Mouse (Mus musculus) neural tube, postnatal 0 days (tissue): Measurements from ENCODE around the gene Cstb. TPM values are rescaled to one million over a fixed set of nuclear protein-coding genes. Genes with fewer than 3 reads are reported as not detected.
A peak's percentile ranks its signal among the peaks of the same experiment; 100 is the strongest.

Source experiments
- microRNA-seq: library from miRNA; unstranded; fragments of <30 nt; microRNA quantifications from one replicate; pipeline ENCODE4, GENCODE M21; 2016
- polyA plus RNA-seq: library from polyadenylated mRNA; unstranded; fragments of >200 nt; fragmentation: Nextera tagmentation; extraction: Ambion mirVana; gene quantifications from 2 replicates; pipeline ENCODE4 v1.2.1, GENCODE M21; 2015

Cstb gene
- 130 and 172 TPM in 2 replicates for polyA plus RNA-seq

DNA sequence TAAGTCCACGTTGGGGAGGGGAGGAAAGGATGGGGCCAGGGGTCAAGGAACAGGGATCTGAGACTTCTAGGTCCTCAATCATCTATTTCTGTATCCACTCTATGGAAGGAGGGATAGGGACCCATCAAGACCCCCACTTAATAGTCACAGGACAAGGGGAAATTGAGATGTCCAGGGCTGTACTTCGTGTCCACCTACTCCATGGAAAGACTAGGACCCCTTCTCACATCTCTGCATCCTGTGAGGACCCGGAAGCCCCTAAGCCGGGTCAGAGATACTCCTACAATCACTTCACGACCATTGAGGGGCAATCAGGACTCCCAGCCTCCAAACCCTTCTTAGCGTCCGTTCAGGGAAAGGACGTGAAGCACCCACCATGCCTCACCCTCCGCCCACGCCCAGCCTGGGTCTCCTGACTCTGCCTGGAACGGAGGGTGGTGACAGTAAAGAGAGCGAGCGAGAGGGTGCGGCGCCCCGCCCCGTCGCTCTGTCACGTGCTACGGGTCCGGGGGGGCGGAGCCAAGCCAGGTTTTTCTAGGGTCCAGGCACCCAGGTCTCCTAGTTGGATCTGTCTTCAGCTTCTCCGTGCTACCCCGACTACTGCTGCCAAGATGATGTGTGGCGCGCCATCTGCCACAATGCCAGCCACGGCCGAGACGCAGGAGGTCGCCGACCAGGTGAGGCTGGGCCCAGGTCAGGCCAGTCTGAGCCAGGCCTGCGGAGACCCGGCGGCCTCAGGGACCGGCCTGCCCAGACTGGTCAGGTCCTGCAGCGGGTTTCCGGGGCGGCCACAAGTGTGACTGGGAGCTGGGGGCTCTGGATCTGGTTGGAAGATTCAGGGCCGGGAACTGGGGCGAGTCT lies at the start of gene Cstb:
Gene Cstb, plus strand, starts transcription at position 489 of the 861 bp plus-strand sequence.

DNA sequence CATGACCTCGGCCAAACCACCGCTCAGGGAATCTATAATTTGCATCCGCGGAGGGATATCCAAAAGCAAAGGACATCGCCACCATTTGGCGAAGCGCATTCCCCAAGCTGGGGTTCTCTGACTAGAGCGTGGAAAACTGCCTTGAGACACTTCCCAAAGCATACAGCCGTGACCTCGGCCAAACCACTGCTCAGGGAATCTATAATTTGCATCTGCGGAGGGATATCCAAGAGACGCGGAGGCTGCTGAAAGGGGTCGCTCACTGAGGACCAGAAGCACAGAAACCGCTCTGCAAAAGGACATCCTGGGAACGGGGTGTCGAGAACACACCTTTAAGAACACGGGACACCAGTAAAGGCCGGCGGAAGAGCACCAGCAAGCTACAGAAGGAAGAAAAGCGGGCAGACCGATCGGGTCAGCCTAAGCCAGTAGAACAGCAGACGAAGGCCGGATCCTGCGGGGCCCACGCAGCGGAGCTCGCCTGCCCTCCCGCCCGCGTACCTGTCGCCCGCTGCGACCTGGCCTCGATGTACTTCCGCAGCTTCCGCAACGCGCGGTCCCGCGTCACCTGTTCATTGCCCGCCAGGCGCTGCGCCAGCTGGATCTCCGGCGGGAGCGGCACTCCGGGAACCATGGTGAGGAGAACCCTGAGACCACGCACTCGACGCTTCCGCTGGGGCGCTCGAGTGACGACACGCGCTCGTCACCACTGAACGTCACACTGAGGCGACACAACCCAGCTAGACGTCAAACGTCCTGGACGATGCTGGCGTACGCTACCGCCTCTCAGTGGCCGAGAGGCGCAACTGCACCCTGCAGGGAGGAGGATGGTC lies 12.9 kb upstream of the Cstb start, which contains the start of gene Rrp1:
Gene Rrp1, minus strand, starts transcription at position 725 of the 833 bp plus-strand sequence.

DNA sequence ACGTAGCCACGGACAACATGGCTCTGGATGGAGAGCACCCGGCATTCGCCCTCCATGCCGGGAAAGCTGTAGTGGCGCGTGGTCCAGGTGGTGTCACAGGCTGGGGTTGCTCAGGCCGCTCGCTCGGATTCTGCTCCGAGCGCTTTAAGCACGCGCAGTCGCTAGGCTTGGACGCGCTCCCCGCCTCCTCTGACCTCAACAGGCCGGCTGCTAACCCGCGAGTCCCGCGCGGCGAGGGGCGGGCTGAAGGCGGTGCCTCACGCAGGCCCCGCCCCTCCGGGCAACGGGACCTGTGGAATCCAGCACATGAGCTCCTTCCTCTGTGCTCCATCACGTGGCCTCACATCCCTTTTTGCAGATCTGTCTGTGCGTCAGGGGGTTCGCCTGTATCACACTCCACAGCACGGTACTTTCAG lies 39.3 kb downstream of the Cstb start, which contains the start of gene Pdxk:
Gene Pdxk, minus strand, starts transcription at position 184 of the 416 bp plus-strand sequence.

Small RNA genes lying within 50 kb of the gene (microRNA-seq; reads per million reads assigned to microRNA genes)
- gene Mir6410 (not detected), gene Mir6907 (3.5 reads per million, percentile 3 among the genes with 10 or more reads in this experiment), gene Mir6908 (not detected)

Other genes starting within 250 kb of the Cstb start
- gene Pwp2, start 240.5 kb upstream of the Cstb start, polyA plus RNA-seq: 10.4 and 11.6 TPM in 2 replicates
- 43.8 and 48.7 TPM in 2 replicates for gene Trappc10, start 181.0 kb upstream of the Cstb start, polyA plus RNA-seq
- 136 and 147 TPM in 2 replicates for gene Agpat3, start 73.2 kb upstream of the Cstb start, polyA plus RNA-seq
- gene Rrp1, start 12.6 kb upstream of the Cstb start, polyA plus RNA-seq: 395 and 440 TPM in 2 replicates
- gene Pdxk, start 39.3 kb downstream of the Cstb start, polyA plus RNA-seq: 56.0 and 66.7 TPM in 2 replicates
- not detected in 2 replicates for gene Olfr1358, start 91.8 kb downstream of the Cstb start, polyA plus RNA-seq
- gene Ilvbl, start 148.7 kb downstream of the Cstb start, polyA plus RNA-seq: 71.4 and 73.8 TPM in 2 replicates
- gene Syde1, start 166.3 kb downstream of the Cstb start, polyA plus RNA-seq: 3.4 and 3.8 TPM in 2 replicates
- not detected in 2 replicates for gene Olfr1357, start 192.4 kb downstream of the Cstb start, polyA plus RNA-seq